Mouse (Mus musculus) heart, embryonic 11.5 days (tissue): Measurements from ENCODE around the gene Fgfr1op2. TPM values are rescaled to one million over a fixed set of nuclear protein-coding genes. Genes with fewer than 3 reads are reported as not detected.

Experiments used
- ATAC-seq: fragments of 200-750 bp; cut with Nextera tagmentation; replicated peaks from 2 replicates; pipeline ENCODE4 v1.8.0; 2017; ENCODE audit warnings: moderate library complexity; ENCODE audit not compliant: insufficient number of reproducible peaks, low FRiP score, low TSS enrichment
- H3K27ac ChIP-seq: fragments of 300-500 bp; sonication (generic); 2 replicates; pipeline ENCODE4 v1.5.1; 2014; ENCODE audit warnings: mild to moderate bottlenecking, low read depth, low read length
- H3K27me3 ChIP-seq: fragments of 300-500 bp; sonication (generic); 2 replicates; pipeline ENCODE4 v1.6.1; 2014; ENCODE audit warnings: mild to moderate bottlenecking, low read length, mixed read lengths; ENCODE audit not compliant: control insufficient read depth, insufficient read depth
- H3K36me3 ChIP-seq: fragments of 300-500 bp; sonication (generic); 2 replicates; pipeline ENCODE4 v1.6.1; 2014; ENCODE audit warnings: mild to moderate bottlenecking, low read length, moderate library complexity, mixed read lengths; ENCODE audit not compliant: control insufficient read depth, insufficient read depth
- H3K4me1 ChIP-seq: fragments of 300-500 bp; sonication (generic); 2 replicates; pipeline ENCODE4 v1.6.1; 2014; ENCODE audit warnings: low read length; ENCODE audit not compliant: control insufficient read depth, insufficient read depth
- H3K4me2 ChIP-seq: fragments of 300-500 bp; sonication (generic); 2 replicates; pipeline ENCODE4 v1.6.1; 2014; ENCODE audit warnings: mild to moderate bottlenecking, moderate library complexity
- H3K4me3 ChIP-seq: fragments of 300-500 bp; sonication (generic); 2 replicates; pipeline ENCODE4 v1.5.1; 2014; ENCODE audit warnings: low read depth, low read length
- H3K9ac ChIP-seq: fragments of 300-500 bp; sonication (generic); 2 replicates; pipeline ENCODE4 v1.6.1; 2014; ENCODE audit warnings: mild to moderate bottlenecking, low read depth, low read length, moderate library complexity
- H3K9me3 ChIP-seq: fragments of 300-500 bp; sonication (generic); replicated peaks from 2 replicates; pipeline ENCODE4 v1.6.1; 2016; ENCODE audit warnings: low read length; ENCODE audit not compliant: control insufficient read depth
- WGBS: fragments of 180-500 bp; shearing (Covaris S2); extraction: QIAGEN DNeasy Blood & Tissue Kit; methylation state at CpG from one replicate; pipeline ENCODE4 v1.1.7; 2014; ENCODE audit not compliant: insufficient replicate concordance; 5-methylcytosine and 5-hydroxymethylcytosine counted together
- polyA plus RNA-seq: library from polyadenylated mRNA; unstranded; fragments of >200 nt; fragmentation: Nextera tagmentation; extraction: Ambion mirVana; gene quantifications from 2 replicates; pipeline ENCODE4 v1.2.1, GENCODE M21; 2014

Gene Fgfr1op2
- polyA plus RNA-seq, 1 experiment from 2014 or later, result 92.8 TPM

GRCm38 (mm10) chr6:146631847-146632246, 54.8 kb downstream of the Fgfr1op2 start:
- no peak overlapping the region for H3K4me3 ChIP-seq
- WGBS, result 71% methylated on average over 8 of the region's 8 CpGs
- ATAC-seq, result no peak

GRCm38 (mm10) chr6:146632403-146632802, 55.4 kb downstream of the Fgfr1op2 start:
- Histone ChIP-seq H3K9me3 (no peaks in the 10 kb centered on the region), H3K4me2 (peak overlapping the region; percentile 78; the same call in 1 of the 2 replicates), H3K27me3 (no peaks in the 10 kb centered on the region), H3K27ac (no peak overlapping the region), H3K9ac (no peak overlapping the region), H3K4me3 (no peak overlapping the region), H3K4me1 (peaks cover 21% of the 10 kb centered on the region), H3K36me3 (no peaks in the 10 kb centered on the region)
- no peak for ATAC-seq
- WGBS, result 69% methylated on average over 9 of the region's 9 CpGs

More at GRCm38 (mm10) chr6:146631847-146632246, 54.8 kb downstream of the Fgfr1op2 start:
- Histone ChIP-seq H3K9me3 (no peaks in the 10 kb centered on the region), H3K27ac (no peak overlapping the region), H3K27me3 (no peaks in the 10 kb centered on the region), H3K36me3 (no peaks in the 10 kb centered on the region), H3K4me1 (peaks cover 21% of the 10 kb centered on the region), H3K4me2 (no peak overlapping the region), H3K9ac (no peak overlapping the region)

GRCm38 (mm10) chr6:146633097-146633496, 56.1 kb downstream of the Fgfr1op2 start:
- Histone ChIP-seq H3K36me3 (no peaks in the 10 kb centered on the region), H3K4me2 (peak overlapping the region; percentile 78), H3K27me3 (no peaks in the 10 kb centered on the region), H3K4me3 (peak overlapping the region; percentile 58), H3K27ac (no peak overlapping the region), H3K9me3 (no peaks in the 10 kb centered on the region), H3K9ac (0 out of 2 replicates have a peak overlapping the region, but pooled peaks have one; percentile 49), H3K4me1 (peaks cover 21% of the 10 kb centered on the region)
- WGBS, result 51% methylated on average over 8 of the region's 8 CpGs
- no peak for ATAC-seq

- Histone ChIP-seq H3K4me1 (peaks cover 21% of the 10 kb centered on the region), H3K9me3 (no peaks in the 10 kb centered on the region), H3K4me2 (peak overlapping the region; percentile 78), H3K27ac (peak overlapping the region; percentile 79), H3K9ac (peak overlapping the region; percentile 78), H3K27me3 (no peaks in the 10 kb centered on the region), H3K36me3 (no peaks in the 10 kb centered on the region), H3K4me3 (peak overlapping the region; percentile 58)
- ATAC-seq, result no peak
- 12% methylated on average over 14 of the region's 14 CpGs for WGBS
Measured at GRCm38 (mm10) chr6:146633629-146634014, 56.6 kb downstream of the Fgfr1op2 start.

GRCm38 (mm10) chr6:146634015-146634722, 57.2 kb downstream of the Fgfr1op2 start:
- H3K9me3 ChIP-seq, result no peaks in the 10 kb centered on the region
- under 1% methylated on average over 81 of the region's 82 CpGs for WGBS
- H3K4me3 ChIP-seq, result peak overlapping the region; percentile 58
- peak overlapping the region; percentile 78 for H3K9ac ChIP-seq
- peak; percentile 82 for ATAC-seq
- H3K27me3 ChIP-seq, result no peaks in the 10 kb centered on the region
- H3K4me2 ChIP-seq, result peak overlapping the region; percentile 78
- H3K27ac ChIP-seq, result peak overlapping the region; percentile 79
- H3K36me3 ChIP-seq, result no peaks in the 10 kb centered on the region
- peaks cover 21% of the 10 kb centered on the region for H3K4me1 ChIP-seq

- 54% methylated on average over 4 of the region's 4 CpGs for WGBS
Measured at GRCm38 (mm10) chr6:146634759-146635606, 58.0 kb downstream of the Fgfr1op2 start.

GRCm38 (mm10) chr6:146636482-146636881, 59.5 kb downstream of the Fgfr1op2 start:
- WGBS, result 84% methylated on average over 5 of the region's 5 CpGs
- Histone ChIP-seq H3K9me3 (no peaks in the 10 kb centered on the region), H3K4me3 (no peak overlapping the region), H3K9ac (no peak overlapping the region), H3K4me1 (peaks cover 15% of the 10 kb centered on the region), H3K36me3 (no peaks in the 10 kb centered on the region), H3K27me3 (no peaks in the 10 kb centered on the region), H3K4me2 (no peak overlapping the region), H3K27ac (no peak overlapping the region)
- no peak for ATAC-seq

More at GRCm38 (mm10) chr6:146634759-146635606, 58.0 kb downstream of the Fgfr1op2 start:
- no peak for ATAC-seq
- H3K4me2 ChIP-seq, result peak overlapping the region; percentile 78
- H3K27ac ChIP-seq, result peak overlapping the region; percentile 79; the same call in 1 of the 2 replicates
- H3K9me3 ChIP-seq, result no peaks in the 10 kb centered on the region
- H3K36me3 ChIP-seq, result no peaks in the 10 kb centered on the region
- H3K4me1 ChIP-seq, result peaks cover 21% of the 10 kb centered on the region
- peak overlapping the region; percentile 58 for H3K4me3 ChIP-seq
- no peak overlapping the region; the same call in 1 of the 2 replicates for H3K9ac ChIP-seq
- H3K27me3 ChIP-seq, result no peaks in the 10 kb centered on the region

- 80% methylated on average over 7 of the region's 7 CpGs for WGBS
- no peaks in the 10 kb centered on the region for H3K9me3 ChIP-seq
- no peaks in the 10 kb centered on the region for H3K27me3 ChIP-seq
- H3K36me3 ChIP-seq, result no peaks in the 10 kb centered on the region
- no peak overlapping the region for H3K4me2 ChIP-seq
- peaks cover 7% of the 10 kb centered on the region; the same call in 1 of the 2 replicates for H3K4me1 ChIP-seq
- H3K4me3 ChIP-seq, result no peak overlapping the region
- H3K27ac ChIP-seq, result no peak overlapping the region
- no peak for ATAC-seq
- no peak overlapping the region for H3K9ac ChIP-seq
Measured at GRCm38 (mm10) chr6:146640068-146640965, 63.3 kb downstream of the Fgfr1op2 start.
